Mouse (Mus musculus) ZHBTc4 (cell line): ENCODE results near the gene Pawr.

Experiments used
- DNase-seq: peaks from one replicate; pipeline ENCODE4 v3.0.0-alpha.2; 2011; ENCODE audit warnings: low read depth, low spot score

The Pawr gene

GRCm38 (mm10) chr10:108354726-108355391, 22.9 kb downstream of the Pawr start:
- peak; percentile 61 for DNase-seq

GRCm38 (mm10) chr10:108355392-108355775, 23.5 kb downstream of the Pawr start:
- no peak for DNase-seq

GRCm38 (mm10) chr10:108356601-108357187, 24.8 kb downstream of the Pawr start:
- DNase-seq = no peak

GRCm38 (mm10) chr10:108359974-108360373, 28.1 kb downstream of the Pawr start:
- peak; percentile 75 for DNase-seq

- DNase-seq = no peak
These were observed 28.9 kb downstream of the Pawr start for GRCm38 (mm10) chr10:108360801-108361200.

- peak; percentile 23 for DNase-seq
These were observed 29.7 kb downstream of the Pawr start for GRCm38 (mm10) chr10:108361419-108362155.

GRCm38 (mm10) chr10:108363932-108364331, 32.0 kb downstream of the Pawr start:
- peak; percentile 26 for DNase-seq

- no peak for DNase-seq
These were observed 33.2 kb downstream of the Pawr start for GRCm38 (mm10) chr10:108364946-108365719.

GRCm38 (mm10) chr10:108366251-108366650, 34.3 kb downstream of the Pawr start:
- DNase-seq = no peak

- no peak for DNase-seq
These were observed 36.4 kb downstream of the Pawr start for GRCm38 (mm10) chr10:108368358-108368757.

- no peak for DNase-seq
These were observed 40.3 kb downstream of the Pawr start for GRCm38 (mm10) chr10:108372258-108372657.

GRCm38 (mm10) chr10:108372858-108373257, 40.9 kb downstream of the Pawr start:
- DNase-seq = no peak

- DNase-seq = no peak
These were observed 43.9 kb downstream of the Pawr start for GRCm38 (mm10) chr10:108375796-108376195.

GRCm38 (mm10) chr10:108376366-108376765, 44.4 kb downstream of the Pawr start:
- DNase-seq = no peak

GRCm38 (mm10) chr10:108377369-108377768, 45.4 kb downstream of the Pawr start:
- DNase-seq = no peak

GRCm38 (mm10) chr10:108378062-108378461, 46.1 kb downstream of the Pawr start:
- no peak for DNase-seq

GRCm38 (mm10) chr10:108378479-108378878, 46.6 kb downstream of the Pawr start:
- DNase-seq = no peak

- no peak for DNase-seq
These were observed 48.8 kb downstream of the Pawr start for GRCm38 (mm10) chr10:108380715-108381114.

GRCm38 (mm10) chr10:108384153-108384769, 52.3 kb downstream of the Pawr start:
- no peak for DNase-seq

GRCm38 (mm10) chr10:108385480-108385955, 53.6 kb downstream of the Pawr start:
- DNase-seq = peak; percentile 31

GRCm38 (mm10) chr10:108388410-108388915, 56.5 kb downstream of the Pawr start:
- no peak for DNase-seq
